Mouse (Mus musculus) cerebellum, adult 8-10 months (tissue): ENCODE measurements around the gene Tspyl1.
"Not testable (repeated sequence)": the region's sequence is repeated elsewhere in the genome, so short reads cannot be mapped to it uniquely, and the experiment has no call there.

Source experiments
- DNase-seq: peaks from one replicate; pipeline ENCODE4 v3.0.0; 2022

The Tspyl1 gene

GRCm38 (mm10) chr10:34281962-34282388 lies at the start of gene Tspyl1:
TSS of gene Tspyl1 (plus strand) at chr10:34282190.
- DNase-seq = peak; percentile 95

GRCm38 (mm10) chr10:34233418-34233817 lies 48.6 kb upstream of the Tspyl1 start:
- DNase-seq = no peak

DNA sequence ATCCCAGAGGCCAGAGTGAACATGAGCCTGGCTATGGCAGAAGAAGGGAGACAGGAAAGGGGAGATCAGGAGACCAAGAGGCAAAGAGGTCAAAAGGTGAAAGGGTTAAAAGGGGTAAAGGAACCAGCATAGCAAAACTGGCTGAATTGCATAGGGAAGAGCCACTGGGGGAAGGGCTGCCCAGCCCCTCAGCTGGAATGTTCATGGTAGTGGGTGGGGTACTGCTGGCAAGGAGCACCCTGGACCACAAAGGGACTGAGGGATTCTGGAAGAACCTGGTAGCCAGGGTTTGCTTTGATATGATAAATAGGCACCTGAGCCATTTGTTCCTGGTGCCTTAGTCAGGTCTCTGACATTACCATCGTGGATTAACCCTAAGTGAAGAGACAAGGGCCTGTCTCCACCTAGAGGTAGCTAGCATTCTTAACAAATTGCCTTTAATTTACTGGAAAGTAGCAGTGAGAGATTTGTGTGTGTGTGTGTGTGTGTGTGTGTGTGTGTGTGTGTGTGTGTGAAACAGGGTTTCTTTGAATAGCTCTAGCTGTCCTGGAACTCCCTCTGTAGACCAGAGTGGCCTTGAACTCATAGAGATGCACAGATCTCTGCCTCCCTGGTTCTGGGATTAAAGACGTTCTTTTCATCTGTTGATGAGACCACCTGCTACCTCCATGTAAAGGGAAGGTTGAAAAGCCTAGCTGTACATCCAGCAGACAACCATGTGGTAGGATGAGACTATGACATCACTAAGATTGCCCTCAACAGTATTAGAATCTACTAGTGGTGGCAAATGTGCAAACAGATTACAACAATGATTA lies 47.9 kb upstream of the Tspyl1 start:
- no peak for DNase-seq

DNA sequence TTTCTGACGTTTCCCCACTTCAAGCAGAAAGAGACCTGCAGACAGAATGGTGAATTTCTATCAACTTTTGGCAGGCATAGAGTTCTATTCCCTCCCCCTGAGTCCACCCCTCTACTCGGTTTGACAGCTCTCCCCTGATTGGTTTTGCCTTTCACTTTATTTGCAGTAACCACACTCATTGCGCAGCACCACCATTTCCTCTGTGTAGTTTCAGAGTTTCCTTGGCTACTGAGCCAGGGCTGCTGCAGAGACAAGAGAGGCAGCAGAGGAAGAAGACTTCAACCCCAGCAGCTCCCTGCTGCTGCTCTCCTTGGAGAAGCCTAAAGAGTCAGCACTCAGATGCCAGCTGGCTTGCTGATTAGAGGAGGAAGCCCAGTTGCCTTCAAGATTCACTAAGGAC lies 46.6 kb upstream of the Tspyl1 start:
- no peak for DNase-seq

GRCm38 (mm10) chr10:34236569-34236968 lies 45.4 kb upstream of the Tspyl1 start:
- no peak for DNase-seq

DNA sequence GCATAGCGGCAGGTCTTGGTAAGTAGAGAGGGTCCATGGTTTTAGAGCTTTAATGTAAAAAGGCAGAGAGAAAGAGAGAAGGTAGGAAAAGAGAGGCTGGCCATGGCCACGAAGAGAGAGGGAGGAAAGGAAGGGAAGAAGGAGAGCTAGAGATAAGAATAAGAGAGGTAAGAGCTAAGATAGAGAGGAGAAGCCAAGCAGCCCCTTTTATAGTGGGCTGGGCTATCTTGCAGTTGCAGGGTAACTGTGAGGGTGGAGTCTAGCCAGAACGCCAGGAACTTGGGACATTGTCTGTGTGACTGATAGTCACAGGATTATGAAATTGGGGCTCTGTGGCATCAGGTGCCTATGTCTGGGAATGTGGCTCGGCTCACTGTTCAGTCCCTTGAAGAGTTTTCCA lies 43.5 kb upstream of the Tspyl1 start:
- DNase-seq = no peak

- DNase-seq = no peak
These were observed 37.2 kb upstream of the Tspyl1 start for GRCm38 (mm10) chr10:34244745-34245144.

- no peak for DNase-seq
These were observed 35.9 kb upstream of the Tspyl1 start for GRCm38 (mm10) chr10:34246106-34246505.

GRCm38 (mm10) chr10:34247757-34248156 lies 34.2 kb upstream of the Tspyl1 start:
- DNase-seq = no peak

GRCm38 (mm10) chr10:34249594-34249993 lies 32.4 kb upstream of the Tspyl1 start:
- no peak for DNase-seq

DNA sequence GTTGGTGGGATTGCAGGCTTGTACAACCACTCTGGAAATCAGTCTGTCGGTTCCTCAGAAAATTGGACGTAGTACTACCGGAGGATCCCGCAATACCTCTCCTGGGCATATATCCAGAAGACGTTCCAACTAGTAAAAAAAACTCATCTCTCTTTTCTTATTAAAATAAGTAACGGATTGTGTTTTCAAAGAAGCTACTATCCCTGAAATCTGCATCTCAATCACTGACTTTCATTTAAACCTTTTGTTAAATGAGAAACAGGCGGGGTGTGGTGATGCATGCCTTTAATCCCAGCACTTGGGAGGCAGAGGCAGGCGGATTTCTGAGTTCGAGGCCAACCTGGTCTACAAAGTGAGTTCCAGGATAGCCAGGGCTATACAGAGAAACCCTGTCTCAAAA lies 29.2 kb upstream of the Tspyl1 start:
- DNase-seq = not testable (repeated sequence)

- DNase-seq = no peak
These were observed 16.9 kb upstream of the Tspyl1 start for GRCm38 (mm10) chr10:34265106-34265505.

GRCm38 (mm10) chr10:34267312-34268070 lies 14.5 kb upstream of the Tspyl1 start:
- no peak for DNase-seq

DNA sequence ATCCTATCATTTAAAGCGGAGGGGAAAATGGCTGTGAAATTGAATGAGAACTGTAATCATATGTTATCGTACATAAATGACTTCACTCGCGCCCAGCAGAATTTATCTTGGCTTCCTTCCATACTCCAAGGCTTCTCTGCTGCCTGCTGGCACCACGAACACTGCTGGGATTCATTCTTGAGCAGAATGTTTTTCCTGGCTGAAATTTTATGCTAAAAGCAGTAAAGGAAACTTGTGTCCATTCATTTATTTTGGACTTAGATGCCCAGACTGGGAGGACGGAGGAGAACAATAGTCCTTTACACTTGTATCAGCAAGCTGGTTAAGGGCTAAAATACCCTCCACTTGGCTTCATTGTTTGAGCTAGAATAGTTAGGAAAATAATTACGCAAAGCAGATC lies 10.3 kb upstream of the Tspyl1 start:
- no peak for DNase-seq

DNA sequence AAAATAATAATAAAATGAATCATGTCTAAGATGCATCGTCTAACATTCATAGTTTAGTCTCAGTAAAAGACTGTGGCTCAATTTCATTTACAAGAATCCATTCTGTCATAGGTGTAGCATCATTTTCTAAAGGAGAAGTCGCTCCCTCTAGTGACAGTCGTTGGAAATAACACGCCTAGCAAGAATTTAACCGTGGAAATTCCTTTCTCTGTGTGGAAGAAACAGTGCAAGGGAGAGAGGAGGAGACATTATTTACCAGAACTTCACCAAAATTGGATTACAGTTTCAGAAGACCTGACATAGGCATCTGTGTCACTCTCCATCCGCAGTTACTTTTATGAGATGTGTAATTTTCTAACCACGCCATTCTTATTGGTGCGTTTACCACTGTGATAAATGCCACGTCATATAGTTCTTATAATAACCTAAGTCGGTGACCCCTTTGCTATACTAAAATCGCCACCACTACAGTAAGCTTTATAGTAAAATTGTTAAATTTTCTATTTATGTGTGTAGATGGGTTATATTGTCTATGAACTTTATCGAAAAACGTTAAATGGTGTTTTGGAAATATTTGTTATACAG lies 1.3 kb upstream of the Tspyl1 start:
- DNase-seq = peak; percentile 56

GRCm38 (mm10) chr10:34281211-34281961 lies 604 bp upstream of the Tspyl1 start:
- peak; percentile 24 for DNase-seq

GRCm38 (mm10) chr10:34282420-34283238 lies 639 bp downstream of the Tspyl1 start:
- peak; percentile 60 for DNase-seq

DNA sequence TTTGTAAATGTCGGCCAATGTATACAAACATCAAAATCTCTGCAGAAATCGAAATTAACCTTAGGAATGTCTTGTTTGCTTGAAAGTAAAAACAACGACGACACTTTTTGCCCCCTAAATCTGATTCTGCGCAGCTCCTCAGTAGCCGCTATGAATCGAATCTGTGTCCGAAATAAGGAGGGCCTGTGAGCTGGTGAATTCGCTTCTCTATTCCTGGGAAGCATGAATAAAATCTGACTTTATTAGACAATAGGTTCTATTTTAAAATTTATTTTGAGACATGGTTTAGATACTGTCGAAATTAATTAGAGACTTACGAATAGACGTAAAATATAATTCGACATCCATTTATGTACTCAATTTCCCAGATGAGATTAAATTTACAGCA lies 14.9 kb downstream of the Tspyl1 start:
- DNase-seq = peak; percentile 20

DNA sequence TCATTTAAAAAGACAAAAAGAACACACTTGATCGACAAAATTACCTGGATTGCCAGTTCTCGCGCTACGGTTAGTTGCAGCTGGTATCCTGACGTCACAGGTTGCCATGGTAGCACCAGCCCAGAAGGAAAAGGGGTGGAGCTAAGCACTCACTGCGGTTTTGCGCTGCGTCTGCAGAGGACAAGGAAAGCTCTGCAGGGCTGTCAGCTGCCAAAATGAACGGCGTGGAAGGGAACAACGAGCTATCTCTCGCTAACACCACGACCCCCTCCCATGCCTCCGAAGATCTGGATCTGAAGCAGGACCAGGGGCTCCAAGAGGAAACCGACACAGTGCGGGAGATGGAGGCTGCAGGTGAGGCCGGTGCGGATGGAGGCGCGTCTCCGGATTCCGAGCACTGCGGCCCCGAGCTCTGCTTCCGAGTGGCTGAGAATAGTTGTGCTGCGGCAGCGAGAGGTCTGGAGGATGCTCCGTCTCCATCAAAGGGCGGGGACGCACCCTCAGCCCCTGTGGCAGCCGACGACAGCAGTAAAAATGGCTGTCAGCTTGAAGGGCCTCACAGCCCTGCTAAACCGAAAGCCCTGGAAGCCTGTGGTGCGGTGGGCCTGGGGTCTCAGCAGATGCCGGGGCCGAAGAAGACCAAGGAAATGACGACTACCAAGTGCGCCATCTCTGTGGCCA lies 15.4 kb downstream of the Tspyl1 start, which contains the start of gene Tspyl4:
Tspyl4 (plus strand) TSS at position 144 of the 681 bp plus-strand sequence.
- DNase-seq = peak; percentile 93

DNA sequence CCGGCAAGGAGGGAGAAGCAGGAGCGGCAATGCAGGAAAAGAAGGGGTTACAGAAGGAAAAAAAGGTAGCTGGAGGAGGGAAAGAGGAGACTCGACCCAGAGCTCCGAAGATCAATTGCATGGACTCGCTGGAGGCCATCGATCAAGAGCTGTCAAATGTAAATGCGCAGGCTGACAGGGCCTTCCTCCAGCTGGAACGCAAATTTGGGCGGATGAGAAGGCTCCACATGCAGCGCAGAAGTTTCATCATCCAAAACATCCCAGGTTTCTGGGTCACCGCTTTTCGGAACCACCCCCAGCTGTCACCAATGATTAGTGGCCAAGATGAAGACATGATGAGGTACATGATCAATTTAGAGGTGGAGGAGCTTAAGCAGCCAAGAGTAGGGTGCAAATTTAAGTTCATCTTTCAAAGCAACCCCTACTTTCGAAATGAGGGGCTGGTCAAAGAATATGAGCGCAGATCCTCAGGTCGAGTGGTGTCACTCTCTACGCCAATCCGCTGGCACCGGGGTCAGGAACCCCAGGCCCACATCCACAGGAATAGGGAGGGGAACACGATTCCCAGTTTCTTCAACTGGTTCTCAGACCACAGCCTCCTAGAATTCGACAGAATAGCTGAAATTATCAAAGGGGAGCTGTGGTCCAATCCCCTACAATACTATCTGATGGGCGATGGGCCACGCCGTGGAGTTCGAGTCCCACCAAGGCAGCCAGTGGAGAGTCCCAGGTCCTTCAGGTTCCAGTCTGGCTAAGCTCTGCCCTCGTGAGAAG lies 16.2 kb downstream of the Tspyl1 start:
- DNase-seq = peak; percentile 39

DNA sequence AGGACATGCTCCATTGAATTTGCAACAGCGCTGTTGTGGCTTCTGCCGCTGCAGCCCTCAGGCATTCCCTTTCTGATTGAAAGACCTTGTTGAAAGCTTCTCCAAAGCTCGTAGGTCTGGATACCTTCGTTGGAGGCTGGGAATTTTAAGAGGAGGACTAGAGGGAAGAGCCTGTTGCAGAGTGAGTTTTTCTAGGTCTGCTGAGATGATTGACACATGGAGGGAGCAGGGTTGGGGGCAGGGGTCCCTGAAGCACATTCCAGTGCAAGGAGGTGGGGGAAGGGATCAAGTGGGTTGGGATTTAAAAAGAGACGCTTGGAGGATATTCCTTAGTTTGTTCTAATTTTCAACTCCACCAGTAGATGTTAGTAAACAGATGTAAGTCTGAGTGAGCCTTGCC lies 18.4 kb downstream of the Tspyl1 start:
- DNase-seq = no peak
